Mouse (Mus musculus): ENCODE data around the gene Pnpla8. TPM values are rescaled to one million over a fixed set of nuclear protein-coding genes. Genes with fewer than 3 reads are reported as not detected.

Pnpla8 gene
- polyA plus RNA-seq, 1 experiment: 12.6 TPM

GRCm38 (mm10) chr12:44248309-44248977 is 27.3 kb downstream of the Pnpla8 start:
- TF ChIP-seq GATA1 (IDR thresholded peaks at IDR 0.05; ENCODE audit: low read length): no peak

- no peak for TF ChIP-seq GATA1 (IDR thresholded peaks at IDR 0.05; ENCODE audit: low read length)
Measured at GRCm38 (mm10) chr12:44262612-44263011, 41.4 kb downstream of the Pnpla8 start.

- TF ChIP-seq GATA1 (IDR thresholded peaks at IDR 0.05; ENCODE audit: low read length): no peak
Measured at GRCm38 (mm10) chr12:44265651-44266050, 44.5 kb downstream of the Pnpla8 start.

- no peak for TF ChIP-seq GATA1 (IDR thresholded peaks at IDR 0.05; ENCODE audit: low read length)
Measured at GRCm38 (mm10) chr12:44267196-44267595, 46.0 kb downstream of the Pnpla8 start.

GRCm38 (mm10) chr12:44268728-44269302 is 47.6 kb downstream of the Pnpla8 start:
- TF ChIP-seq GATA1 (IDR thresholded peaks at IDR 0.05; ENCODE audit: low read length): no peak

- TF ChIP-seq GATA1 (IDR thresholded peaks at IDR 0.05; ENCODE audit: low read length): no peak
Measured at GRCm38 (mm10) chr12:44269311-44269831, 48.2 kb downstream of the Pnpla8 start.

- TF ChIP-seq GATA1 (IDR thresholded peaks at IDR 0.05; ENCODE audit: low read length): no peak
Measured at GRCm38 (mm10) chr12:44274125-44274835, 53.1 kb downstream of the Pnpla8 start.

GRCm38 (mm10) chr12:44281534-44281933 is 60.4 kb downstream of the Pnpla8 start:
- TF ChIP-seq GATA1 (IDR thresholded peaks at IDR 0.05; ENCODE audit: low read length): no peak

GRCm38 (mm10) chr12:44283378-44283777 is 62.2 kb downstream of the Pnpla8 start:
- no peak for TF ChIP-seq GATA1 (IDR thresholded peaks at IDR 0.05; ENCODE audit: low read length)

- no peak for TF ChIP-seq GATA1 (IDR thresholded peaks at IDR 0.05; ENCODE audit: low read length)
Measured at GRCm38 (mm10) chr12:44286992-44287391, 65.8 kb downstream of the Pnpla8 start.

- no peak for TF ChIP-seq GATA1 (IDR thresholded peaks at IDR 0.05; ENCODE audit: low read length)
Measured at GRCm38 (mm10) chr12:44292281-44292680, 71.1 kb downstream of the Pnpla8 start.

- TF ChIP-seq GATA1 (IDR thresholded peaks at IDR 0.05; ENCODE audit: low read length): no peak
Measured at GRCm38 (mm10) chr12:44300793-44301192, 79.6 kb downstream of the Pnpla8 start.

- no peak for TF ChIP-seq GATA1 (IDR thresholded peaks at IDR 0.05; ENCODE audit: low read length)
Measured at GRCm38 (mm10) chr12:44304012-44304411, 82.8 kb downstream of the Pnpla8 start.

- no peak for TF ChIP-seq GATA1 (IDR thresholded peaks at IDR 0.05; ENCODE audit: low read length)
Measured at GRCm38 (mm10) chr12:44304869-44305268, 83.7 kb downstream of the Pnpla8 start.

- TF ChIP-seq GATA1 (IDR thresholded peaks at IDR 0.05; ENCODE audit: low read length): no peak
Measured at GRCm38 (mm10) chr12:44308221-44308620, 87.1 kb downstream of the Pnpla8 start.

- TF ChIP-seq GATA1 (IDR thresholded peaks at IDR 0.05; ENCODE audit: low read length): no peak
Measured at GRCm38 (mm10) chr12:44315212-44315611, 94.0 kb downstream of the Pnpla8 start.
